Mouse (Mus musculus) spleen, adult 2 months (tissue): ENCODE measurements around the gene Rps4x. TPM values are rescaled to one million over a fixed set of nuclear protein-coding genes. Genes with fewer than 3 reads are reported as not detected.

Experiments used
- DNase-seq, 2 experiments: peaks; one replicate each; pipeline versions ENCODE4 v3.0.0 to v3.0.0-alpha.2; 2012 to 2021; ENCODE audit warnings: low spot score in 2 of 2, low read depth in 1 of 2
- H3K27ac ChIP-seq: fragments of 200-500 bp; 2 replicates; pipeline ENCODE4 v1.5.1; 2012; ENCODE audit warnings: low read length, inconsistent platforms; ENCODE audit not compliant: insufficient read depth
- H3K27me3 ChIP-seq: fragments of 200-500 bp; 2 replicates; pipeline ENCODE4 v1.6.1; 2012; ENCODE audit warnings: mild to moderate bottlenecking, moderate library complexity, low read length, inconsistent platforms; ENCODE audit not compliant: control insufficient read depth, insufficient read depth
- H3K36me3 ChIP-seq: fragments of 200-500 bp; 2 replicates; pipeline ENCODE4 v1.6.1; 2012; ENCODE audit warnings: mild to moderate bottlenecking, low read length, inconsistent platforms; ENCODE audit not compliant: control insufficient read depth, insufficient read depth
- H3K4me1 ChIP-seq: fragments of 200-500 bp; 2 replicates; pipeline ENCODE4 v1.6.1; 2011; ENCODE audit warnings: inconsistent platforms; ENCODE audit not compliant: control insufficient read depth, insufficient read depth, insufficient read length
- H3K4me3 ChIP-seq: fragments of 200-500 bp; 2 replicates; pipeline ENCODE4 v1.5.1; 2011; ENCODE audit warnings: mild to moderate bottlenecking, inconsistent platforms; ENCODE audit not compliant: insufficient read depth, insufficient read length; ENCODE audit errors: extremely low read depth
- CTCF ChIP-seq: fragments of 200-500 bp; IDR thresholded peaks from 2 replicates; pipeline ENCODE4 v1.5.1; 2011; ENCODE audit warnings: mild to moderate bottlenecking, inconsistent platforms; ENCODE audit not compliant: insufficient read depth, insufficient read length, insufficient replicate concordance; ENCODE audit errors: extremely low read depth
- POLR2A ChIP-seq: fragments of 200-500 bp; IDR thresholded peaks from 2 replicates; pipeline ENCODE4 v1.6.1; 2011; ENCODE audit warnings: low read depth, low read length, inconsistent platforms
- WGBS: fragments of 180-500 bp; shearing (Covaris S2); methylation state at CpG from one replicate; pipeline ENCODE4 v1.1.7; 2018; 5-methylcytosine and 5-hydroxymethylcytosine counted together
- polyA plus RNA-seq: library from polyadenylated mRNA; depleted of rRNA; stranded (reverse); fragments of >200 nt; gene quantifications from 2 replicates; pipeline ENCODE4 v1.2.3, GENCODE M21; 2012

The Rps4x gene
- polyA plus RNA-seq, 1 experiment: 426 TPM

DNA sequence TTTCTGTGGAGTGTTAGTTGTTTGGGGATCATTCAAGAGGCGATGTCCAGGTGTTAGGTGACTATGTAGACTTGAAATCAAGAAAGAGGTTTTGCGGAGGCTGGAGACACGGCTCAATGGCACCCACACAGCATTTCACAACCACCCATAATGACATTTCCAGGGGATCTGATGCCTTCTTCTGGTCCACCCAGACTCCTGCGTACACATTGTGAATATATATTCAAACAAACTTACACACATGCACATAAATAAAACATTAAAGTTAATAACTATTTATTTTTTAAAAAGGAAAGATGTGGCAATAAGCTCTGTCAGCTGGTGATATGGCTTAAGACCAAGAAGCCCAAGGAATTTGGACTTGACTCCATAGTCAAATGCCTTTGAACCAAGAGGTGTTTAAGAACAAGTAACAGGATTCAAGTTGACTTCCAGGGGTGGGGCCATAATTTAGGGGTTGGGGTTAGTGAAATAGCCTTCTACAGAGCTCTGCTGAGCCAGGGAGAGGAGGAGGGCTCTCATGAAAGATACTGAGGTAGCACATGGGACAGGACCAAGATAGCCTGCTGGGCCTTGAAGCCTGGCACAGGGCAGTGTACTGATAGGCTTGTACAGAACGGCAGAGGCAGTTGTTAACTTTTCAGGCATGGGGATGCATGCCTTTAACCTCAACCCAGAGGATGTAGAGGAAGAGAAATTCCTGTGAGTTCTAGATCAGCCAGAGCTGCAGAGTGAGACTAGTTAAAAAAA, 13.5 kb downstream of the Rps4x start:
- H3K36me3 ChIP-seq: no peaks in the 10 kb centered on the region

DNA sequence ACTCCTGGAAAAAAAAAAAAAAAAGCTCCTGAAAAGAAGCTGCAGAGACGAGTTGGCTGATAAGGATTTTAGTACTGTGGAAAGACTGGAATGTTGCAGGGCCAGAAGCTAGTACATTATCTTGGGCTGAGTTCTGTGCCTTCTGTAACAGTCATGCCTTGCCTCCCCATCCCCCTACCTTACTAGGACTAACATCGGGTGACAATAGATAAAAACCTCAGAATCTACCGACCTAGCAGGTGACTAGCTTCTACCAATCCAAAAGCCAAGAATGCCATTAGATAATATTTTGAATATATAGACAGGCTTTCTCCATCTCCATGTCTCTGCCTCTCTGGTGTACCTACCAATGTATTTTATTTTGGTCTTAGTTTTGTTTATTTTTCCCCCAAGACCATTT, 18.3 kb downstream of the Rps4x start:
- H3K27me3 ChIP-seq: no peaks in the 10 kb centered on the region
- no peaks in the 10 kb centered on the region for H3K36me3 ChIP-seq
- 66% methylated on average over 3 of the region's 3 CpGs for WGBS
- TF ChIP-seq POLR2A (no peak), CTCF (no peak)
- no peaks in the 10 kb centered on the region for H3K4me1 ChIP-seq
- no peak for DNase-seq
- H3K4me3 ChIP-seq: no peak overlapping the region
- no peak overlapping the region for H3K27ac ChIP-seq

More for the DNA sequence above, 13.5 kb downstream of the Rps4x start:
- no peak overlapping the region for H3K27ac ChIP-seq
- TF ChIP-seq POLR2A (no peak), CTCF (no peak)
- H3K4me3 ChIP-seq: no peak overlapping the region
- H3K4me1 ChIP-seq: no peaks in the 10 kb centered on the region
- 91% methylated on average over 5 of the region's 5 CpGs for WGBS
- no peak for DNase-seq
- H3K27me3 ChIP-seq: no peaks in the 10 kb centered on the region

DNA sequence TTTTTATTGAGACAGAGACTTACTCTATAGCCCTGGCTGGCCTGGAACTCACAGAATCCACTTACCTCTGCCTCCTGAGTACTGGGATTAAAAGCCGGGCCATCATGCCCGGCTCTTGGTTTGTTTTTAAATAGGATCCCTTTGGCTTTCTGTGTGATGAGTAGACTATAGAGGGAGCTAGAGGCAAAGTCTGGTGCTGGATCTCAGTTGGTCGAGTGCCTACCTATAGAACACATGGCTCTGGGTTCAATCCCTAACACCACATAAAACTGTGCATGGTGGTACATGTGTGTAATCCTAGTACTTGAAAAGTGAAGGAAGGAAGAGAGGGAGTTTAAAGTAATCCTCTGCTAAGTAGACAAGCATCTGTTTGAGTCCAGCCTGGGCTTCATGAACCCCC, 19.1 kb downstream of the Rps4x start:
- Histone ChIP-seq H3K4me1 (no peaks in the 10 kb centered on the region), H3K27ac (no peak overlapping the region), H3K36me3 (no peaks in the 10 kb centered on the region), H3K27me3 (no peaks in the 10 kb centered on the region), H3K4me3 (no peak overlapping the region)
- DNase-seq: no peak
- TF ChIP-seq POLR2A (no peak), CTCF (no peak)
- 65% methylated on average over 3 of the region's 3 CpGs for WGBS

DNA sequence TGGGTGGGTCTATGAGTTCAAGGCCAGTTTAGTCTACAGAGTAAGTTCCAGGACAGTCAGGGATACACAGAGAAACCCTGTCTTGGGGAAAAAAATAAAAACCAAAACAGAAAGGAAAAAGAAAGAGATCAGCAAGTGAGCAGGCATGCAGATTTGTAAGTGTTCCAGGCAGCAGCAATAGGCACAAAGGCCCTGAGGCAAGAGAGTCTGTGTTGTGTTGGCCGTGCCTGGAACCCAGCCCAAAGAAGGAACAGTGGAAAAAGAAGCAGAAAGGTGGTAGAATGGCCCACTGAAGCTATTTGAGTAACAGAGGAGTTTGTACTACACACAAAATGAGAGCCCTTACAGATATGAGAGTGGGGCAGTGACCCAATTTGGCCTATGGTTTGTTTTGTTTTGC, 19.5 kb downstream of the Rps4x start:
- Histone ChIP-seq H3K4me3 (no peak overlapping the region), H3K4me1 (no peaks in the 10 kb centered on the region), H3K27ac (no peak overlapping the region), H3K36me3 (no peaks in the 10 kb centered on the region), H3K27me3 (no peaks in the 10 kb centered on the region)
- WGBS: 77% methylated on average over 1 of the region's 1 CpGs
- no peak for DNase-seq
- TF ChIP-seq POLR2A (no peak), CTCF (no peak)

DNA sequence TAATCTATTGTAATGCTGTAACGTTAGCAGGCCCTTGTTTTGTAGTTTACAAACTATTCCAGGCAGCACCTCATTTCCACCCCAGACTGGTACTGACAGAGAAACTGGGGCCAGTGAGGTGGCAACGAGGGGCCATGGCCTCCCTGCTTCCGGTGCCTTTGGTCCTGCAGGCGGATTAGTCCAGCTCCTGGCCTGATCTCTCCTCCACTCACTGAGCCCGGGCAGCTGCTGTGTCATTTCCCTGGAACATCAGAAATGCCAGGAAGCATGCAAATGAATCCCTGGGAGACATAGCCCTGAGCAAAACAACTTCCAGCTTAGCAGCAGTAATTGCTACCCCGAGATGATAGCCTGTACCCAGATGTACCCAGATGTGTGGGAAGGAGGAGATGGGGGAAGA, 22.2 kb downstream of the Rps4x start:
- TF ChIP-seq CTCF (no peak), POLR2A (no peak)
- H3K4me3 ChIP-seq: no peak overlapping the region
- 74% methylated on average over 6 of the region's 6 CpGs for WGBS
- DNase-seq: no peak
- no peak overlapping the region for H3K27ac ChIP-seq
- no peaks in the 10 kb centered on the region for H3K27me3 ChIP-seq
- H3K36me3 ChIP-seq: no peaks in the 10 kb centered on the region
- H3K4me1 ChIP-seq: no peaks in the 10 kb centered on the region

DNA sequence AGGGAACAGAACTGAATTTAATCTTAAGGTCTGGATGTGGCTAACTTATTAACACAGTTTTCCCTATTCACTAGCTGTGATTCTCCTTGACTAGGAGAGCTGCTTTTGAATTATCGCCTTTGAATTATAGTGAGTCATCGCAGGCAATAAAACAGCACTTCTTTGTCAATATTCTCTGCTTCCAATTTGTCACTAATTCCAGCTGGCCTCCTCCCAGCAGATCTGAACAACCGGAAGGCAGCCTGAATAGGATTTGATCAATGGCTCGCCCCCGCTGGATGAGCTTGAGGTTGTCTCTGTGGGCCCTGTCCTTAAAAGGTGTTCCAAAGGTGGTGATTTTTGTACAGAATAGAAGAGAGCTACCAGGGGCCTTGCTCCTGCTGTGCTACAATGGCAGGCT, 22.7 kb downstream of the Rps4x start:
- no peaks in the 10 kb centered on the region for H3K4me1 ChIP-seq
- WGBS: 85% methylated on average over 5 of the region's 5 CpGs
- no peaks in the 10 kb centered on the region for H3K36me3 ChIP-seq
- no peak for DNase-seq
- H3K27ac ChIP-seq: no peak overlapping the region
- H3K27me3 ChIP-seq: no peaks in the 10 kb centered on the region
- H3K4me3 ChIP-seq: no peak overlapping the region
- TF ChIP-seq POLR2A (no peak), CTCF (no peak)

DNA sequence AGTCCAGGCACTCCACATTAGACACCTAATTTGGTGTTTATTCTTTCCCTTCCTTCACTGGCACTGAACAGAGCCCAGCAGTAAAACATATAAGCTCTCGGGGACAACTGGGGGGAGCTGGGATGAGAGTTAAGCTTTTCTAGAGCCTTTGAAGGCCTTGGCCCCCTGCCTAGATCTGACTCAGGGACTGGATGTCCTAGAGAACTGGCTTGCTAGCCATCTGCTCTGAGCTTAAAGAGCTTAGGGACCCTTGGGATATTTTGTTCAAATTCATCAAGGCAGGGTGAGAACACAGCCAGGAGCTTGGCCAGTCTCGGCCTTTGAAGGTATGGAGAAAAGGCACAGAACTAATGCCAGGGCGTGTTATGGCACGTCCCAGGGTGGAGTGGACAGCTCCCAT, 25.7 kb downstream of the Rps4x start:
- 89% methylated on average over 4 of the region's 4 CpGs for WGBS
- no peak for DNase-seq
- no peak overlapping the region for H3K4me3 ChIP-seq
- H3K27me3 ChIP-seq: no peaks in the 10 kb centered on the region
- H3K36me3 ChIP-seq: no peaks in the 10 kb centered on the region
- no peak for TF ChIP-seq POLR2A
- no peak for TF ChIP-seq CTCF
- no peaks in the 10 kb centered on the region for H3K4me1 ChIP-seq
- no peak overlapping the region for H3K27ac ChIP-seq
